Mouse (Mus musculus) central nervous system, embryonic 18 days (tissue): ENCODE measurements around the gene Zfp219. TPM values are rescaled to one million over a fixed set of nuclear protein-coding genes. Genes with fewer than 3 reads are reported as not detected.

Experiments
- polyA plus RNA-seq: library from polyadenylated mRNA; depleted of rRNA; stranded (reverse); fragments of >200 nt; gene quantifications from 2 replicates; pipeline ENCODE4 v1.2.3, GENCODE M21; 2012; rRNA removed

The Zfp219 gene
- polyA plus RNA-seq: 91.4 and 96.6 TPM in 2 replicates

GRCm38 (mm10) chr14:52020486-52021137 lies at the start of gene Zfp219:
Gene Zfp219 (minus strand): TSS chr14:52020733.

GRCm38 (mm10) chr14:52042359-52042758 lies 21.8 kb upstream of the Zfp219 start, which contains the start of gene Olfr221:
Gene Olfr221 (minus strand): TSS chr14:52042459.

GRCm38 (mm10) chr14:52015445-52016100 lies 5.0 kb downstream of the Zfp219 start, which contains the start of gene Tmem253:
Gene Tmem253 (plus strand): TSS chr14:52015658.

GRCm38 (mm10) chr14:51984247-51985231 lies 36.0 kb downstream of the Zfp219 start, which contains the start of gene Arhgef40:
Gene Arhgef40 (plus strand): TSS chr14:51984719.

Other genes with a start within 250 kb of the Zfp219 start
- gene Ang4, start 247.1 kb downstream of the Zfp219 start, polyA plus RNA-seq: not detected in 2 replicates
- gene AY358078, start 220.7 kb downstream of the Zfp219 start, polyA plus RNA-seq: not detected in 2 replicates
- not detected in 2 replicates for gene Ear6, start 167.0 kb downstream of the Zfp219 start, polyA plus RNA-seq
- gene Mettl17, start 135.9 kb downstream of the Zfp219 start, polyA plus RNA-seq: 65.0 and 71.3 TPM in 2 replicates
- 16.6 and 16.8 TPM in 2 replicates for gene Slc39a2, start 127.8 kb downstream of the Zfp219 start, polyA plus RNA-seq
- 153 and 175 TPM in 2 replicates for gene Ndrg2, start 106.6 kb downstream of the Zfp219 start, polyA plus RNA-seq
- gene Tppp2, start 102.3 kb downstream of the Zfp219 start, polyA plus RNA-seq: not detected in 2 replicates
- gene Rnase13, start 98.0 kb downstream of the Zfp219 start, polyA plus RNA-seq: not detected in 2 replicates
- gene Arhgef40, start 36.0 kb downstream of the Zfp219 start, polyA plus RNA-seq: 68.2 and 77.7 TPM in 2 replicates
- 0.76 and 0.80 TPM in 2 replicates for gene Tmem253, start 5.1 kb downstream of the Zfp219 start, polyA plus RNA-seq
- gene Olfr221, start 21.7 kb upstream of the Zfp219 start, polyA plus RNA-seq: 0.05 TPM in 1 of 2 replicates, not detected in the other
- 382 and 402 TPM in 2 replicates for gene Hnrnpc, start 83.3 kb upstream of the Zfp219 start, polyA plus RNA-seq
- 3.9 and 4.0 TPM in 2 replicates for gene Rpgrip1, start 90.0 kb upstream of the Zfp219 start, polyA plus RNA-seq
- 29.1 and 29.4 TPM in 2 replicates for gene Supt16, start 176.7 kb upstream of the Zfp219 start, polyA plus RNA-seq
- 53.7 and 56.0 TPM in 2 replicates for gene Chd8, start 237.0 kb upstream of the Zfp219 start, polyA plus RNA-seq